Mouse (Mus musculus) ES-E14 (cell line): ENCODE measurements at regions not wholly inside any gene's neighbourhood (a gene's known extent, or its start where the extent isn't known, plus 50 kb on each side); places are given as distances from the start of the nearest gene placed in this dataset.

Source experiments
- DNase-seq: peaks from one replicate; pipeline ENCODE4 v3.0.0-alpha.2; 2013; ENCODE audit warnings: low read depth, low spot score
- H3K27ac ChIP-seq: 2 replicates; pipeline ENCODE4 v1.5.1; 2012; ENCODE audit warnings: low read depth, mild to moderate bottlenecking, low read length, moderate library complexity, mixed read lengths; ENCODE audit not compliant: poor library complexity, insufficient read depth, severe bottlenecking
- H3K36me3 ChIP-seq: 2 replicates; pipeline ENCODE4 v1.6.1; 2012; ENCODE audit warnings: mild to moderate bottlenecking, low read length, moderate library complexity, mixed read lengths; ENCODE audit not compliant: control insufficient read depth, poor library complexity, insufficient read depth, severe bottlenecking
- H3K4me1 ChIP-seq, 2 experiments: fragments of 150-350 bp in 1 of 2; sonication (generic) in 1 of 2; 2 replicates each; pipeline ENCODE4 v1.6.1; 2012; ENCODE audit warnings: low read length in 2 of 2, mild to moderate bottlenecking in 1 of 2, mixed read lengths in 1 of 2; ENCODE audit not compliant: control insufficient read depth in 2 of 2, insufficient read depth in 2 of 2, poor library complexity in 1 of 2
- H3K4me3 ChIP-seq, 2 experiments: fragments of 150-350 bp in 1 of 2; sonication (generic) in 1 of 2; 2 replicates each; pipeline ENCODE4 v1.5.1; 2012; ENCODE audit warnings: low read length in 2 of 2, low read depth in 1 of 2, mild to moderate bottlenecking in 1 of 2, mixed read lengths in 1 of 2; ENCODE audit not compliant: insufficient read depth in 1 of 2, poor library complexity in 1 of 2, severe bottlenecking in 1 of 2
- H3K9ac ChIP-seq: 2 replicates; pipeline ENCODE4 v1.6.1; 2012; ENCODE audit warnings: low read depth, mild to moderate bottlenecking, low read length, mixed read lengths; ENCODE audit not compliant: poor library complexity, insufficient read depth, severe bottlenecking
- H3K9me3 ChIP-seq: fragments of 150-350 bp; sonication (generic); 2 replicates; pipeline ENCODE4 v1.6.1; 2012; ENCODE audit warnings: low read depth, mild to moderate bottlenecking, low read length; ENCODE audit not compliant: control insufficient read depth, insufficient read depth
- CHD2 ChIP-seq: IDR thresholded peaks from 2 replicates; pipeline ENCODE4 v1.6.1; 2014; ENCODE audit warnings: mild to moderate bottlenecking, low read depth, low read length, inconsistent platforms
- HCFC1 ChIP-seq: IDR thresholded peaks from 2 replicates; pipeline ENCODE4 v1.6.1; 2012; ENCODE audit warnings: low read length, inconsistent platforms, borderline replicate concordance; ENCODE audit not compliant: insufficient read depth
- MAFK ChIP-seq: IDR thresholded peaks from 2 replicates; pipeline ENCODE4 v1.6.1; 2014; ENCODE audit warnings: mild to moderate bottlenecking, low read depth, low read length, inconsistent platforms; ENCODE audit not compliant: insufficient read depth
- ZC3H11A ChIP-seq: IDR thresholded peaks from 2 replicates; pipeline ENCODE4 v1.6.1; 2012; ENCODE audit warnings: low read depth, mild to moderate bottlenecking, inconsistent platforms, low read length, borderline replicate concordance
- ZNF384 ChIP-seq: IDR thresholded peaks from 2 replicates; pipeline ENCODE4 v1.6.1; 2012; ENCODE audit warnings: low read depth, low read length, inconsistent platforms
- in situ Hi-C, 2 experiments: fragments of 600-800 bp; cut with MboI; formaldehyde crosslinking; loops; one replicate each; pipeline ENCODE4 v1.15.1; 2025; ENCODE audit warnings: low sequenced_read_pairs in 2 of 2, inconsistent platforms in 1 of 2; ENCODE audit not compliant: unreplicated experiment in 2 of 2

DNA sequence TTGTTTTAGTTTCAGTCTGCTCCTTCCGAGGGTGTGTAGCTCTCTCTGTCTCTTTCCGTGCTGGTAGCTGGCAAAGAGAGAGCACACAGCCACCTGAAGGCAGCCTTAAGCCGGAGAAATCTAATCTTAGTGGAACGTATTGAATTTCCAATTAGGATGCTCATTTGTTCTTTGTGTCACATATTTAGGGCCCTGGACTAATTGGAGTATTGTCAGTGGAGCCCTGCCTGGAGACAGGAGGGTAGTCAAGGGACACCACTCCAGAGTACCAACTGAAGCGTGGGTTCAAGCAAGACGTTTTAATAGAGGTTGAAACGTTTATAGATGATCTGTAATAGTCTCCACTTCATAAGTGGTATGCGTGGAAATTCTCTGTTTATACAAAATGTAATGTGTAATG is 336.5 kb downstream of the Tmem38b start:
- in situ Hi-C loops = no loop called here
- no peaks in the 10 kb centered on the region for H3K36me3 ChIP-seq
- DNase-seq = no peak
- H3K27ac ChIP-seq = no peak overlapping the region
- no peak for TF ChIP-seq MAFK
- TF ChIP-seq ZNF384 = no peak
- TF ChIP-seq HCFC1 = no peak
- no peak for TF ChIP-seq ZC3H11A
- no peak for TF ChIP-seq CHD2
- no peak overlapping the region for H3K9ac ChIP-seq
- H3K4me1 ChIP-seq = no peaks in the 10 kb centered on the region
- no peak overlapping the region for H3K4me3 ChIP-seq
- H3K9me3 ChIP-seq = no peaks in the 10 kb centered on the region

DNA sequence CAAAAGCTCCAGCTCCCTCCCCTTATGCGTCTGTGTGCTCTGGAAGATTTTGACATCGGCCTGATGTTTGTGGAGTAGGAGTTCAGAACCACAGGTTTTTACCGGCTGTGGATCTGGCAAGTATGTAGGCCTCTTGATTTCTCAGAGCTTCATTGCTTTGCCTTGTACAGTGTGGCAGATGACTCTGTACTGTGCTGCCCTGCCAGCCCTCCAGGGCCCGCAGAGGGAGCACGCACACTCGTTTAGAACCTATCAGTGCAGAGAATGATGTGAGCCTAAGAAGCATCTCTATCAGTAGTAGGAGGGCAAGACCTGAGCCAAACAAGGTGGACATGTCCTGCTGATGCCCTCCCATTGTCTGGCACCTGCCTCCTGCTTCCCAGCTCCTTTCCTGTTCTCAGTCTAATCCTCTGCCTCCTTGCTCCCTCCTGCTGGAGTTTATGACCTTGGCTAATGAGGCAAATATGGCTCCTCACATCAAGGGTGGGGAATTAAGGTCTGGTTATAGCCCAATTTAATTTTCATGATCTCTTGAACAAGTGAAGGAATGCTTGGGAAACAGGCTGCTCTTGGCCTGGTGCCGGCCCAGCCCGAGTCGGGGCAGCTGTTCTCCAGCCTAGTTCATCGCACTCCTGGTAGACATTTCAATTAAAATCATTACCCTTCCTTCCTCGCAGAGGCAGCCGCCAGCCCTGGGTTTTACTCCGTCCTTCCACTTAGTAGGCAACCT is 344.5 kb downstream of the Tmem38b start:
- Histone ChIP-seq H3K4me3 (no peak overlapping the region), H3K36me3 (no peaks in the 10 kb centered on the region), H3K9ac (no peak overlapping the region), H3K9me3 (no peaks in the 10 kb centered on the region), H3K4me1 (no peaks in the 10 kb centered on the region), H3K27ac (no peak overlapping the region)
- in situ Hi-C loops = no loop called here
- no peak for DNase-seq
- no peak for TF ChIP-seq ZNF384
- TF ChIP-seq HCFC1 = no peak
- TF ChIP-seq ZC3H11A = no peak

DNA sequence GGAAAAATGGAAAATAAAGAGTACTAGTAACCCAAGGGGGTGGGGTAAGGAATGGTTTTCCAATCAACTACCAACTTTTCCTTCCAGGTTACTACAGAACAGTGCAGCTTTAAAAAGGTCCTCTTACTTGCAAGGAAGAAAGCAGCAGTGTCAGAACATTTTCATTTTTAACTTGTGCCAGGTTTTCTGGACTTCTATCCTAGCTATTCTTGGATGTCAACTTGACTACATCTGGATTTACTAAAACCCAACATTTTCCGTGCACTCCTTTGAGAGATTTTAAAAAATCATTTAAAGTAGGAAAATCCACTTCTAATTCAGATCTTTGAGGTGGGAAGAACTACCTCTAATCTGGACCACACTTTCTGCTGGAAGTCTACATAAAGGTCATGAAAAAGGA is 358.4 kb downstream of the Tmem38b start:
- no peak for DNase-seq
- H3K4me3 ChIP-seq = no peak overlapping the region

GRCm38 (mm10) chr4:54195734-54196133 is 369.9 kb downstream of the Tmem38b start:
- no peak overlapping the region for H3K4me3 ChIP-seq
- H3K9me3 ChIP-seq = no peaks in the 10 kb centered on the region
- no peak overlapping the region for H3K27ac ChIP-seq
- in situ Hi-C loops = no loop called here
- H3K9ac ChIP-seq = no peak overlapping the region
- TF ChIP-seq ZNF384 (no peak), ZC3H11A (no peak), MAFK (no peak), CHD2 (no peak), HCFC1 (no peak)
- DNase-seq = no peak
- H3K4me1 ChIP-seq = no peaks in the 10 kb centered on the region
- no peaks in the 10 kb centered on the region for H3K36me3 ChIP-seq

More for the DNA sequence above, 358.4 kb downstream of the Tmem38b start:
- no peaks in the 10 kb centered on the region for H3K36me3 ChIP-seq
- H3K9me3 ChIP-seq = no peaks in the 10 kb centered on the region
- H3K27ac ChIP-seq = no peak overlapping the region
- no peak for TF ChIP-seq ZC3H11A
- no peaks in the 10 kb centered on the region for H3K4me1 ChIP-seq
- H3K9ac ChIP-seq = no peak overlapping the region
- in situ Hi-C loops = no loop called here

DNA sequence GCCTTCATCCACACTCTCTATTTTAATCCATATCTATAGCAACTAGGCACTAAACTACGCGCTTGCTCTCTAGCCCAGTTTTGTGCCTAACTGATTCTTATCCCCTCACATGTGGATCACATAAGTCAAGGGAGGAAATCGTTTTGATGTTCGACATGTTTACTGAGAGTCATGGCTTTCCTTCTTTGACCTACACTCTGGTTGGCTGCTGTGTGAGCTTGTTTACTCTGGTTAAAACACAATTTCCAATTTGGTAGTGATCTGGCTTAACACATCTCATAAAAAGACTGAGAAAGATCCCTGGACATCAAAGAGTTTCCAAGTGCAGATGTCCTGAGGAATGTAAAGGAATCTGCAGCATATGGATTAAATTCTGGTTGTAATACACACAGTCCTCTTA is 376.6 kb downstream of the Tmem38b start:
- no peak for DNase-seq
- Histone ChIP-seq H3K9me3 (no peaks in the 10 kb centered on the region), H3K4me3 (no peak overlapping the region), H3K36me3 (no peaks in the 10 kb centered on the region), H3K27ac (no peak overlapping the region), H3K9ac (no peak overlapping the region), H3K4me1 (no peaks in the 10 kb centered on the region)
- TF ChIP-seq MAFK (no peak), ZNF384 (no peak), HCFC1 (no peak), CHD2 (no peak), ZC3H11A (no peak)
- in situ Hi-C loops = no loop called here
